Mouse (Mus musculus): ENCODE results near the gene Atxn1.

DNA sequence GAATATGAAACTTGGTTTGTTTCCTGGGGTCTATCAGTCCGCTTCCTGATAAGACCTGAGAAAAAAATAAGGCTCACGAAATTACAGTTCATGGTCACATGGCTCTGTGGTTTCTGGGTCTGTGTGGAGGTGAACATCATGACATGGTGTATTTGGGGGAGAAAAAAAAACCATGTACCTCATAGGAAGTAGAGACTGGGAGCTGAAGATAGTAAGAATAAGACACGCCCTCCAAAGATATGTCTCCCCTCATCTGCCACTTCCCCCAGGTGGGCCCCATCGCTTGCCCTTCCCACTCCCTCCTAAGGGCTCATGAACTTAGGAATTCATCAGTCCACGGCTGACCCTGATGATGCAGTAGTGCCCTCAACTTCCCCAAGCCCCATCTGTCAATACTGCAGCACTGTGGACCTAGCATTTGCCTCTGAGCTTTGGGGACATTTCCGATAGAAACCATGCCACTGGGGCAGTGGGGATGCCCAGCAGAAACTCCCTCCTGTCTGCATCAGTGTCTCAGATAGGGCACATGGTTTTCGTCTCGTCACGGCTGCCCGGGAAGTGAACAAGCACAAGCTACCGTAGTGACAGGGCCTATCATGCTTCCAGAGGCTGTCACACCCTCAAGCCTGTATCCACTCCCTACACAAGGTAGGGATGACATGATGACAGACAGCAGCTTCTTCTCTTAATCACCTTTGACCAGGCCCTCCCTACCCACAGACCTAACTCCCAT lies 437.4 kb downstream of the Atxn1 start:
- TF ChIP-seq MYOG (IDR thresholded peaks at IDR 0.05; ENCODE audit: control insufficient read depth in 1 of 3, insufficient read depth in 1 of 3, insufficient read length in 2 of 3, low read depth in 2 of 3) (no peak), POLR2A (IDR thresholded peaks at IDR 0.05; ENCODE audit: insufficient read length, low read depth) (no peak), USF1 (IDR thresholded peaks at IDR 0.05; ENCODE audit: low read depth) (no peak), TCF12 (IDR thresholded peaks at IDR 0.05; ENCODE audit: insufficient read depth, poor library complexity, severe bottlenecking) (no peak), POLR2AphosphoS2 (IDR thresholded peaks at IDR 0.05; ENCODE audit: insufficient read length, low read depth) (no peak), MAX (IDR thresholded peaks at IDR 0.05; ENCODE audit: low read depth) (no peak), E2F4 (IDR thresholded peaks at IDR 0.05; ENCODE audit: insufficient read depth) (no peak), MYOD1 (IDR thresholded peaks at IDR 0.05; ENCODE audit: control insufficient read depth in 1 of 3, insufficient read length in 2 of 3, low read depth in 2 of 3) (no peak), TCF3 (IDR thresholded peaks at IDR 0.05; ENCODE audit: insufficient read length, low read depth) (no peak), SRF (IDR thresholded peaks at IDR 0.05; ENCODE audit: control insufficient read depth, insufficient read length, low read depth) (no peak), CEBPB (IDR thresholded peaks at IDR 0.05; ENCODE audit: insufficient read depth, poor library complexity, severe bottlenecking) (no peak)

All from myocyte (in vitro differentiated cells).